22 mouse cellular contexts compared by ENCODE assay signal in the genomic region with DNA sequence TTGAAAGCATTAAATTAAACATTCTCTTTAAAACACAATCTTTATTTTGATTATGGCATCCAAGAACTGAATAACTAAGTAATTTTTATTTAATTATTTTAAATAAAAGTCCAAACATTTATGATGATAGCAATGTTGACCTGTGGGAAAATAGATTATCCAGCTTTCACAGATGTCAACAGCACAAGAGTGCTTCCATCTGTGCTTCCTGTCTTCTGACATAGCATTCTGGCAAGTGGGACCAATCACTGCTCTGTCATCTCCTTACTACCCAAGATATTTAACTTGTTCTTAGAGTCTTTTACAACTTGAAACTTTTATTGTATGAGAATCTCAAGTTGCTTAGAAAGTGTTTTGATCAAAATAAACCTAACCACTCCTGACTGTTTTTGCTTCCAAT.
DNase-seq lines count a peak whose midpoint lies in the region; ATAC-seq and TF ChIP-seq lines count a peak whose summit lies in the region.
"Had no signal": no experiment of that assay in that cellular context is flagged by ENCODE, and none has a peak within 500 bp of the region (broad histone marks: within the 10 kb centered on the region; RNA-seq: fewer than 3 reads in every experiment).

No protein-coding gene starts in this region.

- H3K9me3 ChIP-seq in heart, embryonic 16.5 days (replicated peaks; ENCODE audit: control insufficient read depth, low read length) = no peaks in the 10 kb centered on the region
- H3K9me3 ChIP-seq in lung, embryonic 14.5 days (ENCODE audit: low read depth, low read length) = no peaks in the 10 kb centered on the region
- H3K9me3 ChIP-seq: embryonic facial prominence, embryonic 13.5 days; embryonic facial prominence, embryonic 15.5 days; forebrain, embryonic 10.5 days; forebrain, embryonic 12.5 days had no signal

- H3K36me3 ChIP-seq in heart, embryonic 16.5 days (ENCODE audit: control insufficient read depth, insufficient read depth) = no peaks in the 10 kb centered on the region
- H3K36me3 ChIP-seq in kidney, adult 2 months (ENCODE audit: control insufficient read depth, insufficient read depth, low read length) = no peaks in the 10 kb centered on the region
- no peaks in the 10 kb centered on the region for H3K36me3 ChIP-seq in lung, embryonic 14.5 days (ENCODE audit: insufficient read depth)
- H3K36me3 ChIP-seq: embryonic facial prominence, embryonic 13.5 days; embryonic facial prominence, embryonic 15.5 days; forebrain, embryonic 10.5 days; forebrain, embryonic 12.5 days had no signal

- no peak for TF ChIP-seq POLR2A in kidney, adult 2 months (IDR thresholded peaks at IDR 0.05; ENCODE audit: low read depth, low read length)

- H3K27ac ChIP-seq in heart, embryonic 16.5 days (ENCODE audit: low read length) = no peak overlapping the region
- H3K27ac ChIP-seq in kidney, adult 2 months (ENCODE audit: insufficient read depth, low read depth, low read length) = no peak overlapping the region
- H3K27ac ChIP-seq in lung, embryonic 14.5 days (ENCODE audit: low read depth) = no peak overlapping the region
- H3K27ac ChIP-seq: embryonic facial prominence, embryonic 13.5 days; embryonic facial prominence, embryonic 15.5 days; forebrain, embryonic 10.5 days; forebrain, embryonic 12.5 days had no signal

- no peak for DNase-seq in heart, postnatal 36 days
- peak; percentile 15 for DNase-seq in kidney, postnatal 10 days
- no peak for DNase-seq in kidney, adult 2 months
- DNase-seq in lung, embryonic 14.5 days = peak; percentile 51
- DNase-seq in lung, adult 18-20 months = no peak
- DNase-seq: adrenal gland, adult 2 months; adrenal gland, postnatal 10 days; adrenal gland, postnatal 25 days; cerebellum, adult 11 months; cerebellum, adult 18-20 months; cerebellum, adult 8-10 months; cerebellum, adult 9-11 months; cerebellum, postnatal 14 days; cerebellum, postnatal 36 days; embryo, embryonic 11 days had no signal

- H3K4me2 ChIP-seq in heart, embryonic 16.5 days (ENCODE audit: low read depth, low read length) = no peak overlapping the region
- no peak overlapping the region for H3K4me2 ChIP-seq in lung, embryonic 14.5 days
- H3K4me2 ChIP-seq: embryonic facial prominence, embryonic 13.5 days; embryonic facial prominence, embryonic 15.5 days; forebrain, embryonic 12.5 days had no signal

- intact Hi-C loops in heart, postnatal 36 days (cut with DNase I) = no loop called here

- TF ChIP-seq CTCF in kidney, adult 2 months (conservative IDR thresholded peaks at IDR 0.05; ENCODE audit: insufficient read depth, insufficient read length, low read depth, low read length) = no peak
- TF ChIP-seq CTCF in lung, embryonic 14.5 days (IDR thresholded peaks at IDR 0.05; ENCODE audit: low read depth) = no peak

- H3K4me1 ChIP-seq in heart, embryonic 16.5 days (ENCODE audit: control insufficient read depth, insufficient read depth, low read length) = no peaks in the 10 kb centered on the region
- H3K4me1 ChIP-seq in kidney, adult 2 months (ENCODE audit: control insufficient read depth, insufficient read depth, low read length) = no peaks in the 10 kb centered on the region
- H3K4me1 ChIP-seq in lung, embryonic 14.5 days (ENCODE audit: insufficient read depth) = no peaks in the 10 kb centered on the region
- H3K4me1 ChIP-seq: embryonic facial prominence, embryonic 13.5 days; embryonic facial prominence, embryonic 15.5 days; forebrain, embryonic 10.5 days; forebrain, embryonic 12.5 days had no signal

- H3K4me3 ChIP-seq in heart, embryonic 16.5 days (ENCODE audit: low read length) = no peak overlapping the region
- H3K4me3 ChIP-seq in kidney, adult 2 months (ENCODE audit: insufficient read depth, low read depth, low read length) = no peak overlapping the region
- H3K4me3 ChIP-seq in lung, embryonic 14.5 days (ENCODE audit: low read depth, low read length) = no peak overlapping the region
- H3K4me3 ChIP-seq: embryonic facial prominence, embryonic 13.5 days; embryonic facial prominence, embryonic 15.5 days; erythroblast, embryonic 14.5 days; forebrain, embryonic 10.5 days; forebrain, embryonic 12.5 days had no signal

- ATAC-seq in heart, embryonic 16.5 days (replicated peaks; ENCODE audit: extremely low read depth, insufficient read depth, low FRiP score) = 0 out of 2 replicates have a peak, but pooled peaks have one; percentile 37
- peak; percentile 65; the same call in 1 of the 2 replicates for ATAC-seq in lung, embryonic 14.5 days (ENCODE audit: insufficient read depth)
- ATAC-seq: forebrain, embryonic 14.5 days had no signal

- no peak overlapping the region for H3K9ac ChIP-seq in heart, embryonic 16.5 days (ENCODE audit: low read length)
- H3K9ac ChIP-seq in lung, embryonic 14.5 days = no peak overlapping the region
- H3K9ac ChIP-seq: embryonic facial prominence, embryonic 13.5 days; embryonic facial prominence, embryonic 15.5 days; forebrain, embryonic 12.5 days had no signal

- H3K27me3 ChIP-seq in heart, embryonic 16.5 days (ENCODE audit: control insufficient read depth, insufficient read depth, low read length) = no peaks in the 10 kb centered on the region
- no peaks in the 10 kb centered on the region for H3K27me3 ChIP-seq in kidney, adult 2 months (replicated peaks; ENCODE audit: control insufficient read depth, insufficient read depth, low read length)
- no peaks in the 10 kb centered on the region for H3K27me3 ChIP-seq in lung, embryonic 14.5 days (ENCODE audit: insufficient read depth, low read length)
- H3K27me3 ChIP-seq: embryonic facial prominence, embryonic 13.5 days; embryonic facial prominence, embryonic 15.5 days; forebrain, embryonic 12.5 days had no signal

Comparison
In these comparisons a context has a peak if more than half of its experiments do, and no peak if none do; other contexts are left out.
1. DNase-seq: peak in kidney, postnatal 10 days (single experiment) and lung, embryonic 14.5 days (single experiment); none in heart, postnatal 36 days (0 of 2), kidney, adult 2 months (single experiment) and lung, adult 18-20 months (0 of 2).